Mouse (Mus musculus): ENCODE measurements around the gene Obscn. TPM values are rescaled to one million over a fixed set of nuclear protein-coding genes. Genes with fewer than 3 reads are reported as not detected.

Obscn gene
- polyA plus RNA-seq, 1 experiment, result 5.0 TPM

- WGBS, result 65% methylated on average over 6 of the region's 6 CpGs
- H3K27ac ChIP-seq (ENCODE audit: control insufficient read depth, insufficient read depth, low read depth, low read length, poor library complexity), result no peak overlapping the region
- H3K4me1 ChIP-seq (ENCODE audit: control insufficient read depth, insufficient read depth, low read length), result peaks cover 4% of the 10 kb centered on the region
- TF ChIP-seq POLR2A (IDR thresholded peaks at IDR 0.05; ENCODE audit: borderline replicate concordance, control insufficient read depth, low read depth, low read length) (no peak), CTCF (IDR thresholded peaks at IDR 0.05; ENCODE audit: control insufficient read depth, insufficient read depth, low read length) (no peak)
- H3K4me3 ChIP-seq (replicated peaks; ENCODE audit: control insufficient read depth, low read depth, low read length), result no peak overlapping the region
Measured at GRCm38 (mm10) chr11:58993091-58993670, 143.0 kb downstream of the Obscn start.

GRCm38 (mm10) chr11:58991911-58992310 is 144.3 kb downstream of the Obscn start:
- no peak overlapping the region for H3K4me3 ChIP-seq (replicated peaks; ENCODE audit: control insufficient read depth, low read depth, low read length)
- WGBS, result 61% methylated on average over 3 of the region's 3 CpGs
- no peak overlapping the region for H3K27ac ChIP-seq (ENCODE audit: control insufficient read depth, insufficient read depth, low read depth, low read length, poor library complexity)
- peaks cover 4% of the 10 kb centered on the region for H3K4me1 ChIP-seq (ENCODE audit: control insufficient read depth, insufficient read depth, low read length)
- TF ChIP-seq POLR2A (IDR thresholded peaks at IDR 0.05; ENCODE audit: borderline replicate concordance, control insufficient read depth, low read depth, low read length) (no peak), CTCF (IDR thresholded peaks at IDR 0.05; ENCODE audit: control insufficient read depth, insufficient read depth, low read length) (no peak)

GRCm38 (mm10) chr11:58990794-58991193 is 145.4 kb downstream of the Obscn start:
- no peak overlapping the region for H3K27ac ChIP-seq (ENCODE audit: control insufficient read depth, insufficient read depth, low read depth, low read length, poor library complexity)
- WGBS, result 65% methylated on average over 9 of the region's 9 CpGs
- no peak overlapping the region for H3K4me3 ChIP-seq (replicated peaks; ENCODE audit: control insufficient read depth, low read depth, low read length)
- TF ChIP-seq POLR2A (IDR thresholded peaks at IDR 0.05; ENCODE audit: borderline replicate concordance, control insufficient read depth, low read depth, low read length) (no peak), CTCF (IDR thresholded peaks at IDR 0.05; ENCODE audit: control insufficient read depth, insufficient read depth, low read length) (no peak)
- H3K4me1 ChIP-seq (ENCODE audit: control insufficient read depth, insufficient read depth, low read length), result peaks cover 3% of the 10 kb centered on the region

DNA sequence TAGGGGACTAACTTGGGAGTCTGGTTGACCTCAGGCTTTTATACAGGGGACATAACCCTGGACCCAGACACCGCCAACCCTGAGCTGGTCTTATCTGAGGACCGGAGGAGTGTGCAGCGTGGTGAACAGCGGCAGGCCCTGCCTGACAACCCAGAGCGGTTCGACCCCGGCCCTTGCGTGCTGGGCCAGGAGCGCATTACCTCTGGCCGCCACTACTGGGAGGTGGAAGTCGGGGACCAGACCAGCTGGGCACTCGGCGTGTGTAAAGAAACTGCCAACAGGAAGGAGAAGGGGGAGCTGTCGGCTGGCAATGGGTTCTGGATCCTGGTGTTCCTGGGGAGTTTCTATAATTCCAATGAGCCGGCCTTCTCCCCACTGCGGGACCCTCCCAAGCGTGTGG is 146.1 kb downstream of the Obscn start:
- TF ChIP-seq CTCF (IDR thresholded peaks at IDR 0.05; ENCODE audit: control insufficient read depth, insufficient read depth, low read length) (no peak), POLR2A (IDR thresholded peaks at IDR 0.05; ENCODE audit: borderline replicate concordance, control insufficient read depth, low read depth, low read length) (no peak)
- 91% methylated on average over 17 of the region's 17 CpGs for WGBS
- Histone ChIP-seq H3K27ac (ENCODE audit: control insufficient read depth, insufficient read depth, low read depth, low read length, poor library complexity) (no peak overlapping the region), H3K4me3 (replicated peaks; ENCODE audit: control insufficient read depth, low read depth, low read length) (no peak overlapping the region), H3K4me1 (ENCODE audit: control insufficient read depth, insufficient read depth, low read length) (no peaks in the 10 kb centered on the region; the same call in 1 of the 2 replicates)

- Histone ChIP-seq H3K27ac (ENCODE audit: control insufficient read depth, insufficient read depth, low read depth, low read length, poor library complexity) (no peak overlapping the region), H3K4me1 (ENCODE audit: control insufficient read depth, insufficient read depth, low read length) (no peaks in the 10 kb centered on the region; the same call in 1 of the 2 replicates), H3K4me3 (replicated peaks; ENCODE audit: control insufficient read depth, low read depth, low read length) (no peak overlapping the region)
- TF ChIP-seq POLR2A (IDR thresholded peaks at IDR 0.05; ENCODE audit: borderline replicate concordance, control insufficient read depth, low read depth, low read length) (no peak), CTCF (IDR thresholded peaks at IDR 0.05; ENCODE audit: control insufficient read depth, insufficient read depth, low read length) (no peak)
- 92% methylated on average over 4 of the region's 4 CpGs for whole genome bisulfite sequencing
Measured at GRCm38 (mm10) chr11:58989166-58989565, 147.0 kb downstream of the Obscn start.

GRCm38 (mm10) chr11:58985299-58985917 is 150.8 kb downstream of the Obscn start:
- WGBS, result 92% methylated on average over 3 of the region's 3 CpGs
- peaks cover 11% of the 10 kb centered on the region for H3K4me1 ChIP-seq (ENCODE audit: control insufficient read depth, insufficient read depth, low read length)
- H3K4me3 ChIP-seq (replicated peaks; ENCODE audit: control insufficient read depth, low read depth, low read length), result no peak overlapping the region
- TF ChIP-seq CTCF (IDR thresholded peaks at IDR 0.05; ENCODE audit: control insufficient read depth, insufficient read depth, low read length) (no peak), POLR2A (IDR thresholded peaks at IDR 0.05; ENCODE audit: borderline replicate concordance, control insufficient read depth, low read depth, low read length) (no peak)
- H3K27ac ChIP-seq (ENCODE audit: control insufficient read depth, insufficient read depth, low read depth, low read length, poor library complexity), result no peak overlapping the region

- H3K4me1 ChIP-seq (ENCODE audit: control insufficient read depth, insufficient read depth, low read length), result peaks cover 11% of the 10 kb centered on the region
- 77% methylated on average over 7 of the region's 7 CpGs for WGBS
- H3K27ac ChIP-seq (ENCODE audit: control insufficient read depth, insufficient read depth, low read depth, low read length, poor library complexity), result no peak overlapping the region
Measured at GRCm38 (mm10) chr11:58984657-58985056, 151.5 kb downstream of the Obscn start.

GRCm38 (mm10) chr11:58983691-58984341 is 152.4 kb downstream of the Obscn start:
- H3K27ac ChIP-seq (ENCODE audit: control insufficient read depth, insufficient read depth, low read depth, low read length, poor library complexity), result no peak overlapping the region
- WGBS, result 82% methylated on average over 6 of the region's 6 CpGs
- peaks cover 11% of the 10 kb centered on the region for H3K4me1 ChIP-seq (ENCODE audit: control insufficient read depth, insufficient read depth, low read length)
- H3K4me3 ChIP-seq (replicated peaks; ENCODE audit: control insufficient read depth, low read depth, low read length), result no peak overlapping the region
- TF ChIP-seq CTCF (IDR thresholded peaks at IDR 0.05; ENCODE audit: control insufficient read depth, insufficient read depth, low read length), result no peak
- TF ChIP-seq POLR2A (IDR thresholded peaks at IDR 0.05; ENCODE audit: borderline replicate concordance, control insufficient read depth, low read depth, low read length), result no peak

More at GRCm38 (mm10) chr11:58984657-58985056, 151.5 kb downstream of the Obscn start:
- H3K4me3 ChIP-seq (replicated peaks; ENCODE audit: control insufficient read depth, low read depth, low read length), result no peak overlapping the region
- TF ChIP-seq POLR2A (IDR thresholded peaks at IDR 0.05; ENCODE audit: borderline replicate concordance, control insufficient read depth, low read depth, low read length), result no peak
- TF ChIP-seq CTCF (IDR thresholded peaks at IDR 0.05; ENCODE audit: control insufficient read depth, insufficient read depth, low read length), result no peak
